Mouse (Mus musculus) intestine, postnatal 0 days (tissue): ENCODE measurements around the gene Ankrd22. TPM values are rescaled to one million over a fixed set of nuclear protein-coding genes. Genes with fewer than 3 reads are reported as not detected.

ENCODE experiments used
- ATAC-seq: fragments of 200-750 bp; cut with Nextera tagmentation; 2 replicates; pipeline ENCODE4 v1.8.0; 2017; ENCODE audit warnings: mild to moderate bottlenecking, moderate TSS enrichment, moderate library complexity
- H3K27ac ChIP-seq: fragments of 300-500 bp; sonication (generic); 2 replicates; pipeline ENCODE4 v1.5.1; 2014; ENCODE audit warnings: mild to moderate bottlenecking, low read depth, low read length, moderate library complexity
- H3K27me3 ChIP-seq: fragments of 300-500 bp; sonication (generic); replicated peaks from 2 replicates; pipeline ENCODE4 v1.6.1; 2014; ENCODE audit warnings: low read length, mixed read lengths; ENCODE audit not compliant: control insufficient read depth, insufficient read depth
- H3K36me3 ChIP-seq: fragments of 300-500 bp; sonication (generic); 2 replicates; pipeline ENCODE4 v1.6.1; 2014; ENCODE audit warnings: mild to moderate bottlenecking, moderate library complexity; ENCODE audit not compliant: control insufficient read depth, insufficient read depth
- H3K4me1 ChIP-seq: fragments of 300-500 bp; sonication (generic); replicated peaks from 2 replicates; pipeline ENCODE4 v1.6.1; 2014; ENCODE audit warnings: antibody characterized with exemption, low read length, mixed read lengths; ENCODE audit not compliant: control insufficient read depth, insufficient read depth
- H3K4me2 ChIP-seq: fragments of 300-500 bp; sonication (generic); replicated peaks from 2 replicates; pipeline ENCODE4 v1.6.1; 2014; ENCODE audit warnings: low read depth, mild to moderate bottlenecking, moderate library complexity
- H3K4me3 ChIP-seq: fragments of 300-500 bp; sonication (generic); 2 replicates; pipeline ENCODE4 v1.5.1; 2014; ENCODE audit warnings: low read depth, low read length
- H3K9ac ChIP-seq: fragments of 300-500 bp; sonication (generic); 2 replicates; pipeline ENCODE4 v1.6.1; 2014; ENCODE audit warnings: mild to moderate bottlenecking, low read depth, low read length
- H3K9me3 ChIP-seq: fragments of 300-500 bp; sonication (generic); 2 replicates; pipeline ENCODE4 v1.6.1; 2016; ENCODE audit warnings: mixed run types; ENCODE audit not compliant: control insufficient read depth
- CTCF ChIP-seq: sonication (generic); IDR thresholded peaks from 2 replicates; pipeline ENCODE4 v1.5.1; 2016; ENCODE audit warnings: low read depth, mild to moderate bottlenecking, control low read depth, antibody characterized with exemption, moderate library complexity
- WGBS: fragments of 180-500 bp; shearing (Covaris S2); extraction: QIAGEN DNeasy Blood & Tissue Kit; methylation state at CpG from one replicate; pipeline ENCODE4 v1.1.7; 2014; 5-methylcytosine and 5-hydroxymethylcytosine counted together
- polyA plus RNA-seq: library from polyadenylated mRNA; unstranded; fragments of >200 nt; fragmentation: Nextera tagmentation; extraction: Ambion mirVana; gene quantifications from 2 replicates; pipeline ENCODE4 v1.2.1, GENCODE M21; 2015

The Ankrd22 gene
- polyA plus RNA-seq, 1 experiment from 2014 or later, result 3.0 TPM

DNA sequence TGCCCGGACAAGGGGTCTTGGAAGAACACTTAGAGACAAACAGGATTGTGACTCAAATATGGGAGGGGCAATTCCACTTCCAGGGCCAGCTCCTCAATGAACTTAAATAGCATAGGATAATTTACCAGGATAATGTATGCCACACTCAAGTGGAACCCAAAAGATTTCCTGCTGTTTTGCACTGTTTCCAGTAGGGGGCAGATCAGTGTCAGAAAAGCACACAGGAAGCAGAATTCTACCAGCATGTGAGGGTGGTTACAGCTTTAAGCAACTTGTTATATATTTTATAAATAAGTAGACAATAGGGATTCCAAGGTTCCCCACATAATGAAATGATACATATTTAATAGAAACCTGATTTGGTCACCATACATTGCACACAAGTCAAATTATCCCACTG is 13.9 kb downstream of the Ankrd22 start:
- ATAC-seq, result no peak
- 75% methylated on average over 1 of the region's 1 CpGs for WGBS
- no peak overlapping the region for H3K4me3 ChIP-seq
- H3K27me3 ChIP-seq, result no peaks in the 10 kb centered on the region
- H3K36me3 ChIP-seq, result no peaks in the 10 kb centered on the region
- H3K4me2 ChIP-seq, result no peak overlapping the region
- H3K9me3 ChIP-seq, result no peaks in the 10 kb centered on the region
- H3K9ac ChIP-seq, result no peak overlapping the region
- H3K4me1 ChIP-seq, result no peaks in the 10 kb centered on the region
- no peak overlapping the region for H3K27ac ChIP-seq
- peak; percentile 83 for TF ChIP-seq CTCF

DNA sequence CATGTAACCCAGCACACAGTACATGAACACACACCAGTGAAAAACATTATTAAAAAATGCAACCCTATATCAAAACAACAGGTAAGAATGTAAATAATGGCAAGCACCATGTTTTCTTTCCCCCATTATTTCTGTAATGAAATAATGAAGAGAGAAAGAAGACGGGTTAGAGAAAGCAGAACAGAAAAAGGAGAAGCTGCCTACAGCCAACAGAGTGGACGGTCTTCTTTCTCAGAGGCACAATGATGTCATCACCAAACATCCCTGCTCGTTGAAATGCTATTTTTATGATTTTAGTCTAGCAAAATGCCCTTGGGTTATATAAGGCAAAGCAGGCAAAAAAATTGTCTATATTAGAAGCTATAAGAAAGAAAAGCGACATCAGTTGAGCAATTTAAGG is 17.4 kb downstream of the Ankrd22 start:
- Histone ChIP-seq H3K4me2 (no peak overlapping the region), H3K27me3 (no peaks in the 10 kb centered on the region), H3K9me3 (no peaks in the 10 kb centered on the region), H3K27ac (no peak overlapping the region), H3K36me3 (no peaks in the 10 kb centered on the region), H3K4me1 (no peaks in the 10 kb centered on the region), H3K9ac (no peak overlapping the region), H3K4me3 (no peak overlapping the region)
- 63% methylated on average over 4 of the region's 4 CpGs for WGBS
- no peak for ATAC-seq
- TF ChIP-seq CTCF, result no peak

DNA sequence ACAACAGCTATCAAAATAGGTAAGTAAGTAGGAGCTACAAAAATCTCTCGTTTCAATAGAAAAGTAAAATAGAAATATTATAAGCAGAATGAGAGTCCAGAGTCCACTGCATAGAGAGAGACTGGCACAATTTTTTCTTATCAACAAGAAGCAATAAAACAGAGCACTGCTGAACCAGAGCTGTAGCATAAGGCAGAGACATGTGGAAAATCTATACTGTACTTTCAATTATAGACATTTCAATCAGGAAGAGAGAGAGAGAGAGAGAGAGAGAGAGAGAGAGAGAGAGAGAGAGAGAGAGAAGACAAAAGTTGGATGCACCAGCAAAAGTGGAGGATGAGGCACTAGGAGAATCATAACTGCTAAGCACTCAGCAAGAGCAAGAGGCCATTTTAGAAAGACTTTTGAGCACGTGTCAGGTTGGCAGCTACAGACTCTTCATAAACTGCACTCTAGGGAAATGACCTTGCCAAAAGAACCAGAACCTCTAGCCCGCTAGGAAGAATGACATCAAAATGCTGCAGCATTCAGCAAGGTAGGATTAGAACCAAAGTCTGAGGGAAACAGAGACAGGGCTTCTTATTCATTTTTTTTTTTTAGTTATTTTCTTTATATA is 26.3 kb downstream of the Ankrd22 start:
- no peaks in the 10 kb centered on the region for H3K27me3 ChIP-seq
- H3K36me3 ChIP-seq, result no peaks in the 10 kb centered on the region
- H3K4me3 ChIP-seq, result no peak overlapping the region
- 36% methylated on average over 3 of the region's 3 CpGs for WGBS
- H3K9me3 ChIP-seq, result no peaks in the 10 kb centered on the region
- TF ChIP-seq CTCF, result no peak
- H3K4me2 ChIP-seq, result peak overlapping the region; percentile 28; the same call in 1 of the 2 replicates
- peak; percentile 96 for ATAC-seq
- H3K9ac ChIP-seq, result no peak overlapping the region
- no peaks in the 10 kb centered on the region for H3K4me1 ChIP-seq
- H3K27ac ChIP-seq, result peak overlapping the region; percentile 84

DNA sequence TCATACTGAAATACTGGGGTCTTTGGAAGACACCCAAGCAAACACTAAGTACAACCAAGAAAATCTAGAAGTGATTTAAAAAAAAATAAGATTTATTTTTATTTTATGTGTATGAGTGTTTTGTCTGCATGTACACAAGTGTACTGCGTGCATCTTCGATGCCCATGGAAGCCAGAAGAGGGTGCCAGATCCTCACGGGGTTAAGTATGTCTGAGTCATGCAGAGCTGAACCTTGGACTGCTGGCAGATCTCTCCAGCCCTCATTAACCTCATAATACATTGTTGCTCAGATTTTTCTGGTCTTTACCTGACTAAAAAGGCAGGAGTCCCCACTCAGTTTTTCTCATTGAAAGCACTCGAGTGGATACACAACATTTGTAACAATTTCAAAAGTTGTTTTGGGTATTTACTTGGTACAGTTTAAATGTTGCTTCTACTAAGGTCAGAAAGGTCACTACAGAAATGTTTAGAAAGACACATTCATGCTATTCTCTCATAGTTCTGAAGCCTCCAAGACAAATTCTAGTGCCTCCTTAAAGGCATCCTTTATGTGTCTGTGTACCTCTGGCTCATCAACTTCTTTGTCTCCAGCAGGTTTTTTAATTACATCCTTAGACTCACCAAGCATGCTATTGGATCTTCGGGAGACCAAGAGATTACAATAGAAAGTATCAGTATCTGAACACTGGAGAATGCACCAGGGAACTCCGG is 27.0 kb downstream of the Ankrd22 start:
- 58% methylated on average over 6 of the region's 6 CpGs for whole genome bisulfite sequencing
- H3K4me2 ChIP-seq, result peak overlapping the region; percentile 28; the same call in 1 of the 2 replicates
- ATAC-seq, result peak; percentile 97
- no peaks in the 10 kb centered on the region for H3K27me3 ChIP-seq
- H3K9ac ChIP-seq, result no peak overlapping the region
- H3K36me3 ChIP-seq, result no peaks in the 10 kb centered on the region
- peak overlapping the region; percentile 84 for H3K27ac ChIP-seq
- H3K9me3 ChIP-seq, result no peaks in the 10 kb centered on the region
- TF ChIP-seq CTCF, result peak; percentile 79
- no peaks in the 10 kb centered on the region for H3K4me1 ChIP-seq
- H3K4me3 ChIP-seq, result no peak overlapping the region

DNA sequence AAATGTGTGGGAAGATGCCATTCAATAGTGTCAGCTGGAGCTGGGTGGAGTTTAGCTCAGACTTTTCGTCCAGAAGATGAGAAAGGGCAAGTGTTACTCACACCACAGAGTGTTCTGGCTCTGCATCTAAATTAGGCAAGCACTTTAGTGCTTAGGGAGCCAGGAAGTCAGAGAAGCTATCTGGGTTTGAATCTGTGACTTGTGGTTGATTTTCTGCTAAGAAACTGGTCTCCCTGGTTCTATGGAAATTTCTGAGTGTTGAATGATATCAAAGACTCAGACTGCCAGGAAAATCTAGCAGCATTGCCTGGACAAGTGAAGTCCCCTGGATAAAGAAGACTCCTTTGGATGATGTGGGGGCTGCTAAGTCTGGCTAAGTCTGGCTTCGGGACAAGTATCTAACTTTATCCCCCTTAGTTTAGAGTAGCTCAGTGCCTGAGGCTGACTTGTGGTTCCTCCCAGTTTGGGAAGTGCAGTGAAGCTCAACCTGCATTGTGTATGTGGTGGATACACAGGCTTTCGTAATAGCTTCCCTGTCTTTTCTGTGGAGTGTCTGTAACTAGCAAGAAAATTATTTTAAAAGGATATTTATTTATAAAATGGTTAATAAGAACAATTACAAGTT is 45.6 kb downstream of the Ankrd22 start:
- Histone ChIP-seq H3K27ac (no peak overlapping the region), H3K27me3 (no peaks in the 10 kb centered on the region), H3K9me3 (no peaks in the 10 kb centered on the region), H3K4me3 (no peak overlapping the region), H3K4me1 (no peaks in the 10 kb centered on the region), H3K9ac (no peak overlapping the region), H3K4me2 (no peak overlapping the region), H3K36me3 (no peaks in the 10 kb centered on the region)
- 74% methylated on average over 3 of the region's 3 CpGs for WGBS
- TF ChIP-seq CTCF, result no peak
- no peak for ATAC-seq

DNA sequence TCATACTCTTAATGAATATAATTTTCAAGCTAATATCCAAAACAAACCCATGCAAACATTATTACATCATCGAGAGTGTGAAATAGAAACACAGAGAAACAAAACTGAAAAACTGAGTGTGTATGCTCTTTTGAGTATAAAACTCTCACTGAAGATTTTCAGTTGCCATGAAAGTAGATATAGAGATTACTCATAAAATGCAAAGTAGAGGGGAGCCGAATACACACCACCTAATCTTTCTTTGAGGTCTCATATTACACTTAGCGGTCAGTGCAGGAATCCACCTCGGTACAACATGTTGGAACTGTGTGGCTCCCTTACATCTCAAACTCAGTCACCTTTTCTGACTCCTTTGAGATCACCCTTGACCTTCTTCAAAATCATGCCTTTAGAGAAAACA is 46.2 kb downstream of the Ankrd22 start:
- Histone ChIP-seq H3K9ac (no peak overlapping the region), H3K36me3 (no peaks in the 10 kb centered on the region), H3K4me2 (no peak overlapping the region), H3K27me3 (no peaks in the 10 kb centered on the region), H3K4me3 (no peak overlapping the region), H3K9me3 (no peaks in the 10 kb centered on the region), H3K4me1 (no peaks in the 10 kb centered on the region), H3K27ac (no peak overlapping the region)
- WGBS, result 69% methylated on average over 4 of the region's 4 CpGs
- no peak for ATAC-seq
- TF ChIP-seq CTCF, result no peak
